Mouse (Mus musculus) small intestine, adult 2 months (tissue): ENCODE results near the gene Spindoc.

ENCODE experiments used
- CTCF ChIP-seq: fragments of 200-500 bp; IDR thresholded peaks from 2 replicates; pipeline ENCODE4 v1.5.1; 2012; ENCODE audit warnings: low read depth, mild to moderate bottlenecking, control low read depth, inconsistent platforms, low read length, moderate library complexity, mixed read lengths; ENCODE audit not compliant: insufficient replicate concordance, insufficient read length; ENCODE audit errors: extremely low read depth
- POLR2A ChIP-seq: fragments of 200-500 bp; IDR thresholded peaks from 2 replicates; pipeline ENCODE4 v1.6.1; 2012; ENCODE audit warnings: low read depth, mild to moderate bottlenecking, control low read depth, inconsistent platforms, low read length, moderate library complexity

DNA sequence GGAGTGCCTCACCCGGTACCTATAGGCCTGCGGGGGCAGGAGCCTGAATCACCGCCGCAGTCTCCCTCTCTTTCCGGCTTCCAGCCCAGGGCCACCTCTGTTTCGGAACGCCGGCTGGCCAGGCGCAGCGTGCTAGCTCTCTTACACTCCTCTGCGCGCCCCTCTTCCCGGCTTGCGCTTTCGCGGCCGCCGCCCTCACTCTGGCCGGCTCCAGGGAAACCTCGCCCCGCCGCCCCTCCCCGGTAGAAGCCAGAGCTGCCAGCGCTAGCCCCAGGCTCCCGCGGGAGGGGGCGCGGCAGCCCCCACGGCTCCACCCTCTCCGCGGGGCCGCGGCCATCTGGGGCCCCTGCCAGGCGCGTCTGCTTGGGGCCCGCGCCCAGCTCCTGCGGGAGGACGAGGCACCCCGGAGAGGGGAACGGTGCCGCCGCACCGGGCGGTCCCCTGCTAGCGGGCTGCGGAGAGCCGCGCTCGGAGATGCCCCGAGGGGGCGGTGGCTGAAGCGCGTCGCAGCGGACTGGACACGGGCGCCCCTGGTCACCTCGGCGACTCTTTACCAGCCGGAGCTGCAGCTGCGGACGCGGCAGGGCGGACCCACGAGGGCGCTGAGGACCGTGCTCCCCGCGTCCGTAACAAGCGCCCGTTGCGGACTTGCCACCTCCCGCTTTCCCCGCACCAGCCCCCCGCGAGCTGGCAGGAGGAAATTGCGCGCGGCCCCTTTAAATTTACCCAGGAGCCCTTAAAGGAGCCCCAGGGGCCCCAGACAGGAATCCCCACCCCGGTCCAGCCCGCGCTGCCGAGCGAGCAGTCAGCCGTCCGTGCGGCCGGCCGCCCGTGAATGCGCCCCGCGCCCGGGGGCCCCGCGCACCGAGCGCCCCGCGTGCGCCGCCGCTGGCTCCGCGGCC, 34.3 kb upstream of the Spindoc start, which contains the start of gene 2700081O15Rik:
- no peak for TF ChIP-seq CTCF
- TF ChIP-seq POLR2A: no peak
